In the genomic region with DNA sequence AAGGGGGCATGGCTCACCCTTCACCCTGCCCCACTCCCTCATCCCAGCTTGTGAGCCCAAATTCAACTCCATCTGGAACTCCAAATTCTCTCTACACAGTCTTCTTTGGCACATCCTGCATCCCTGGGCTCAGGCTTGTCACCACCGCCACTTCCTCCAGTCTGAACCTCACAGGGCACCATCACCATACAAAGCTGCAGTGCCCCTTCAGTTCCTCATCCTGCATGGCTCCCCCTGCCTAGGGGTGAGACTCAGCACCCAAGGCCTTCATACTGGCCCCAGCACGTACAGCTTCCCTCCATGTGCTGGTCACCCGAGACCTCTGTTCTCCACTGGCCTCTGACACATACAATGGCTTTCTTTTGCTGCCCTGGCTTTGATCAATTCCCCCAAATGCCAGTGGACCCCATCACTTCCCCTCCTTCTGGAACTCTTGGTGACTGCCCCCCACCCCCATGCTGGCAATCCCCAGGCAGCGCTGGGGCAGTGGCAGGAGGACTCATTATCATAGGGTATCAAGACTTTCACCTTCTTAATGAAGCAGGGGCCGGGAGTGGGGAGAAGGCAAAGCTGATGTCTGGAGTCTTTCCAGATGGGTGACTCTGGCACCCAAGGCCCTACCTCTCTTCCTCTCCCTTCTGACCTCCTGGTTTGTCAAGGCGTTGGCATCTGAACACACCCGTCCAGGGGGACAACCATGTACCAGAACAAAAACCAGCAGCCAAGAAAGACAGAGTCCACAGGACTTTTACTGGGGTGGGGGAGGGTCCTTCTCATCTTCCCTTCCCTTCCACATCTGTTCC, we compare ENCODE assay signal across 8 mouse cellular contexts. TPM values are rescaled to one million over a fixed set of nuclear protein-coding genes. Genes with fewer than 3 reads are reported as not detected.
A peak's percentile ranks its signal among the peaks of the same experiment; 100 is the strongest.
DNase-seq lines count a peak whose midpoint lies in the region; ATAC-seq and TF ChIP-seq lines count a peak whose summit lies in the region.
"Had no signal": no experiment of that assay in that cellular context is flagged by ENCODE, and none has a peak within 500 bp of the region (broad histone marks: within the 10 kb centered on the region; RNA-seq: fewer than 3 reads in every experiment).

No protein-coding gene starts in this region.

- no peak for DNase-seq in kidney, adult 2 months
- no peak for DNase-seq in kidney, adult 8-10 months
- no peak for DNase-seq in limb, embryonic 14.5 days (ENCODE audit: low spot score)
- no peak for DNase-seq in embryo, embryonic 10 days (ENCODE audit: low spot score)
- no peak for DNase-seq in left cerebral cortex, postnatal 10 days (ENCODE audit: extremely low spot score in 1 of 2, low spot score in 2 of 2)
- DNase-seq: gastrocnemius, postnatal 36 days had no signal

- H3K9ac ChIP-seq in embryonic facial prominence, embryonic 12.5 days: no peak overlapping the region
- no peak overlapping the region for H3K9ac ChIP-seq in limb, embryonic 14.5 days (ENCODE audit: low read depth, low read length, severe bottlenecking)

- peak overlapping the region; percentile 30 for H3K27ac ChIP-seq in kidney, adult 2 months (ENCODE audit: insufficient read depth, low read depth, low read length)
- H3K27ac ChIP-seq in embryonic facial prominence, embryonic 12.5 days: peak overlapping the region; percentile 70
- peak overlapping the region; percentile 55 for H3K27ac ChIP-seq in limb, embryonic 14.5 days (replicated peaks; ENCODE audit: low read depth, low read length)

- no peak overlapping the region for H3K4me3 ChIP-seq in kidney, adult 2 months (ENCODE audit: insufficient read depth, low read depth, low read length)
- H3K4me3 ChIP-seq in embryonic facial prominence, embryonic 12.5 days: no peak overlapping the region
- no peak overlapping the region for H3K4me3 ChIP-seq in limb, embryonic 14.5 days (replicated peaks; ENCODE audit: low read length)

- no peaks in the 10 kb centered on the region for H3K9me3 ChIP-seq in embryonic facial prominence, embryonic 12.5 days
- H3K9me3 ChIP-seq in limb, embryonic 14.5 days (ENCODE audit: control insufficient read depth, low read length): no peaks in the 10 kb centered on the region

- H3K27me3 ChIP-seq in kidney, adult 2 months (replicated peaks; ENCODE audit: control insufficient read depth, insufficient read depth, low read length): no peaks in the 10 kb centered on the region
- no peaks in the 10 kb centered on the region for H3K27me3 ChIP-seq in embryonic facial prominence, embryonic 12.5 days
- H3K27me3 ChIP-seq in limb, embryonic 14.5 days (ENCODE audit: control insufficient read depth, insufficient read depth, low read length): no peaks in the 10 kb centered on the region

- TF ChIP-seq POLR2A in kidney, adult 2 months (IDR thresholded peaks at IDR 0.05; ENCODE audit: low read depth, low read length): no peak
- TF ChIP-seq POLR2A in limb, embryonic 14.5 days (IDR thresholded peaks at IDR 0.05; ENCODE audit: borderline replicate concordance, extremely low read depth, insufficient read depth, insufficient read length): no peak

- TF ChIP-seq CTCF in kidney, adult 2 months (conservative IDR thresholded peaks at IDR 0.05; ENCODE audit: insufficient read depth, insufficient read length, low read depth, low read length): no peak

- H3K4me2 ChIP-seq in embryonic facial prominence, embryonic 12.5 days (replicated peaks): peak overlapping the region; percentile 22
- H3K4me2 ChIP-seq in limb, embryonic 14.5 days (replicated peaks; ENCODE audit: low read depth, low read length, severe bottlenecking): no peak overlapping the region

- H3K4me1 ChIP-seq in kidney, adult 2 months (ENCODE audit: control insufficient read depth, insufficient read depth, low read length): peaks cover 33% of the 10 kb centered on the region
- peaks cover 62% of the 10 kb centered on the region for H3K4me1 ChIP-seq in embryonic facial prominence, embryonic 12.5 days
- peaks cover 61% of the 10 kb centered on the region for H3K4me1 ChIP-seq in limb, embryonic 14.5 days (ENCODE audit: control insufficient read depth, insufficient read depth, low read length)

- intact Hi-C loops in left cerebral cortex, postnatal 10 days (cut with DNase I): no loop called here

- peak; percentile 45 for ATAC-seq in common myeloid progenitor, adult 5-6 weeks (replicated peaks; ENCODE audit: low read depth, poor library complexity, severe bottlenecking)
- no peak for ATAC-seq in embryonic facial prominence, embryonic 12.5 days (ENCODE audit: insufficient number of reproducible peaks, insufficient read depth, low FRiP score, low TSS enrichment)
- ATAC-seq in limb, embryonic 14.5 days (ENCODE audit: low FRiP score, low read depth): no peak

- WGBS in kidney, adult 2 months: 44% methylated on average over 7 of the region's 7 CpGs
- 29% methylated on average over 7 of the region's 7 CpGs for WGBS in embryonic facial prominence, embryonic 12.5 days
- WGBS in limb, embryonic 14.5 days: 34% methylated on average over 7 of the region's 7 CpGs

- no peaks in the 10 kb centered on the region for H3K36me3 ChIP-seq in kidney, adult 2 months (ENCODE audit: control insufficient read depth, insufficient read depth, low read length)
- peaks cover 48% of the 10 kb centered on the region for H3K36me3 ChIP-seq in embryonic facial prominence, embryonic 12.5 days
- peaks cover 50% of the 10 kb centered on the region for H3K36me3 ChIP-seq in limb, embryonic 14.5 days (ENCODE audit: control insufficient read depth, insufficient read depth, low read length)

RNA-seq across cellular contexts. Expression of a gene that starts 12.7 kb away (rescaled TPM):
- polyA plus RNA-seq in kidney, adult 2 months (2012; rRNA removed): 25.4 and 29.3 TPM in 2 replicates
- total RNA-seq in common myeloid progenitor, adult 5-6 weeks (2017): 0.05 and 0.59 TPM in 2 replicates
- polyA plus RNA-seq in embryonic facial prominence, embryonic 12.5 days (2016; fragmentation: Nextera tagmentation; extraction: Ambion mirVana): 11.0 and 11.1 TPM in 2 replicates
- polyA plus RNA-seq in limb, embryonic 14.5 days (2012; rRNA removed): 42.8 and 55.2 TPM in 2 replicates
- 15.4 and 16.4 TPM in 2 replicates for polyA plus RNA-seq in limb, embryonic 14.5 days (2014; fragmentation: Nextera tagmentation; extraction: Ambion mirVana)
- total RNA-seq in left cerebral cortex, postnatal 10 days (2021): 10 to 100 TPM; 58.2 to 59.6 TPM

RNA-seq across cellular contexts. Expression of a gene that starts 55.2 kb away (rescaled TPM):
- 7.6 and 9.6 TPM in 2 replicates for polyA plus RNA-seq in kidney, adult 2 months (2012; rRNA removed)
- not detected in 2 replicates for total RNA-seq in common myeloid progenitor, adult 5-6 weeks (2017)
- polyA plus RNA-seq in embryonic facial prominence, embryonic 12.5 days (2016; fragmentation: Nextera tagmentation; extraction: Ambion mirVana): 2.7 and 3.6 TPM in 2 replicates
- 5.3 and 8.5 TPM in 2 replicates for polyA plus RNA-seq in limb, embryonic 14.5 days (2012; rRNA removed)
- polyA plus RNA-seq in limb, embryonic 14.5 days (2014; fragmentation: Nextera tagmentation; extraction: Ambion mirVana): 5.9 and 6.5 TPM in 2 replicates
- 1 to 10 TPM; 3.5 to 4.0 TPM for total RNA-seq in left cerebral cortex, postnatal 10 days (2021)

RNA-seq across cellular contexts. Expression of a gene that starts 56.0 kb away (rescaled TPM):
- 1.5 and 3.8 TPM in 2 replicates for polyA plus RNA-seq in kidney, adult 2 months (2012; rRNA removed)
- 5.5 and 18.3 TPM in 2 replicates for total RNA-seq in common myeloid progenitor, adult 5-6 weeks (2017)
- polyA plus RNA-seq in embryonic facial prominence, embryonic 12.5 days (2016; fragmentation: Nextera tagmentation; extraction: Ambion mirVana): 3.4 and 4.1 TPM in 2 replicates
- polyA plus RNA-seq in limb, embryonic 14.5 days (2012; rRNA removed): 8.5 and 9.8 TPM in 2 replicates
- polyA plus RNA-seq in limb, embryonic 14.5 days (2014; fragmentation: Nextera tagmentation; extraction: Ambion mirVana): 3.0 and 3.2 TPM in 2 replicates
- total RNA-seq in left cerebral cortex, postnatal 10 days (2021): 1 to 10 TPM; 9.0 to 9.4 TPM
